Mouse (Mus musculus): ENCODE measurements around the gene Lias. TPM values are rescaled to one million over a fixed set of nuclear protein-coding genes. Genes with fewer than 3 reads are reported as not detected.
A peak's percentile ranks its signal among the peaks of the same experiment; 100 is the strongest.

The Lias gene
- polyA plus RNA-seq, 1 experiment from 2014 or later = 59.4 TPM

- no peaks in the 10 kb centered on the region for H3K27me3 ChIP-seq
- no peak overlapping the region for H3K4me2 ChIP-seq (replicated peaks)
- ATAC-seq = no peak
- no peak overlapping the region for H3K27ac ChIP-seq
- no peak overlapping the region for H3K4me3 ChIP-seq (replicated peaks)
- H3K4me1 ChIP-seq (replicated peaks) = peaks cover 26% of the 10 kb centered on the region
- no peak overlapping the region for H3K9ac ChIP-seq (replicated peaks)
- H3K36me3 ChIP-seq = peaks cover 46% of the 10 kb centered on the region
- 83% methylated on average over 6 of the region's 6 CpGs for WGBS
- H3K9me3 ChIP-seq = no peaks in the 10 kb centered on the region
These were observed 4.1 kb upstream of the Lias start for GRCm38 (mm10) chr5:65387008-65387867.

GRCm38 (mm10) chr5:65391753-65392152 is 456 bp downstream of the Lias start:
- no peaks in the 10 kb centered on the region for H3K9me3 ChIP-seq
- peaks cover 52% of the 10 kb centered on the region for H3K36me3 ChIP-seq
- 4% methylated on average over 12 of the region's 12 CpGs for WGBS
- H3K4me2 ChIP-seq (replicated peaks) = peak overlapping the region; percentile 78
- H3K4me3 ChIP-seq (replicated peaks) = peak overlapping the region; percentile 98
- peaks cover 37% of the 10 kb centered on the region for H3K4me1 ChIP-seq (replicated peaks)
- H3K9ac ChIP-seq (replicated peaks) = peak overlapping the region; percentile 76
- H3K27me3 ChIP-seq = no peaks in the 10 kb centered on the region
- ATAC-seq = peak; percentile 15
- peak overlapping the region; percentile 75 for H3K27ac ChIP-seq

GRCm38 (mm10) chr5:65394425-65394824 is 3.1 kb downstream of the Lias start:
- Histone ChIP-seq H3K27me3 (no peaks in the 10 kb centered on the region), H3K9ac (replicated peaks) (no peak overlapping the region), H3K27ac (no peak overlapping the region), H3K4me3 (replicated peaks) (no peak overlapping the region), H3K4me2 (replicated peaks) (no peak overlapping the region), H3K36me3 (peaks cover 44% of the 10 kb centered on the region), H3K9me3 (no peaks in the 10 kb centered on the region), H3K4me1 (replicated peaks) (peaks cover 26% of the 10 kb centered on the region)
- ATAC-seq = no peak
- WGBS = 89% methylated on average over 7 of the region's 7 CpGs

GRCm38 (mm10) chr5:65401251-65401994 is 10.1 kb downstream of the Lias start:
- ATAC-seq = no peak

GRCm38 (mm10) chr5:65407989-65408388 is 16.7 kb downstream of the Lias start:
- Histone ChIP-seq H3K27me3 (no peaks in the 10 kb centered on the region), H3K36me3 (peaks cover 74% of the 10 kb centered on the region), H3K4me2 (replicated peaks) (no peak overlapping the region), H3K4me1 (replicated peaks) (peaks cover 4% of the 10 kb centered on the region; the same call in 1 of the 2 replicates), H3K27ac (peak overlapping the region; percentile 19), H3K9ac (replicated peaks) (0 out of 2 replicates have a peak overlapping the region, but pooled peaks have one; percentile 24), H3K4me3 (replicated peaks) (no peak overlapping the region), H3K9me3 (no peaks in the 10 kb centered on the region)
- no peak for ATAC-seq
- WGBS = 22% methylated on average over 12 of the region's 12 CpGs

More at GRCm38 (mm10) chr5:65401251-65401994, 10.1 kb downstream of the Lias start:
- H3K4me1 ChIP-seq (replicated peaks) = no peaks in the 10 kb centered on the region
- no peak overlapping the region for H3K9ac ChIP-seq (replicated peaks)
- no peak overlapping the region for H3K4me2 ChIP-seq (replicated peaks)
- no peaks in the 10 kb centered on the region for H3K27me3 ChIP-seq
- H3K27ac ChIP-seq = no peak overlapping the region
- no peak overlapping the region for H3K4me3 ChIP-seq (replicated peaks)
- WGBS = 29% methylated on average over 2 of the region's 2 CpGs
- no peaks in the 10 kb centered on the region for H3K9me3 ChIP-seq
- peaks cover 73% of the 10 kb centered on the region for H3K36me3 ChIP-seq

GRCm38 (mm10) chr5:65415653-65416458 is 24.6 kb downstream of the Lias start:
- Histone ChIP-seq H3K4me1 (replicated peaks) (peaks cover 8% of the 10 kb centered on the region), H3K4me3 (replicated peaks) (no peak overlapping the region; the same call in 1 of the 2 replicates), H3K36me3 (peaks cover 73% of the 10 kb centered on the region), H3K4me2 (replicated peaks) (no peak overlapping the region), H3K9ac (replicated peaks) (peak overlapping the region; percentile 52), H3K27ac (peak overlapping the region; percentile 35; the same call in 1 of the 2 replicates), H3K27me3 (no peaks in the 10 kb centered on the region), H3K9me3 (no peaks in the 10 kb centered on the region)
- 21% methylated on average over 26 of the region's 26 CpGs for WGBS
- peak; percentile 37; the same call in 1 of the 2 replicates for ATAC-seq

- ATAC-seq = no peak
- no peaks in the 10 kb centered on the region for H3K27me3 ChIP-seq
- no peak overlapping the region for H3K27ac ChIP-seq
- no peak overlapping the region for H3K4me2 ChIP-seq (replicated peaks)
- peaks cover 80% of the 10 kb centered on the region for H3K36me3 ChIP-seq
- no peaks in the 10 kb centered on the region for H3K9me3 ChIP-seq
- no peak overlapping the region for H3K4me3 ChIP-seq (replicated peaks)
- WGBS = 70% methylated on average over 10 of the region's 10 CpGs
- H3K4me1 ChIP-seq (replicated peaks) = peaks cover 8% of the 10 kb centered on the region
- H3K9ac ChIP-seq (replicated peaks) = no peak overlapping the region
These were observed 27.8 kb downstream of the Lias start for GRCm38 (mm10) chr5:65419136-65419535.

GRCm38 (mm10) chr5:65420822-65421221 is 29.5 kb downstream of the Lias start:
- no peaks in the 10 kb centered on the region for H3K27me3 ChIP-seq
- peaks cover 85% of the 10 kb centered on the region for H3K36me3 ChIP-seq
- no peak overlapping the region for H3K4me2 ChIP-seq (replicated peaks)
- H3K9me3 ChIP-seq = no peaks in the 10 kb centered on the region
- no peak for ATAC-seq
- no peak overlapping the region for H3K4me3 ChIP-seq (replicated peaks)
- H3K9ac ChIP-seq (replicated peaks) = no peak overlapping the region
- WGBS = 87% methylated on average over 6 of the region's 6 CpGs
- H3K4me1 ChIP-seq (replicated peaks) = peaks cover 5% of the 10 kb centered on the region
- no peak overlapping the region for H3K27ac ChIP-seq

- no peak for ATAC-seq
- Histone ChIP-seq H3K27ac (no peak overlapping the region), H3K4me1 (replicated peaks) (no peaks in the 10 kb centered on the region), H3K4me3 (replicated peaks) (no peak overlapping the region), H3K4me2 (replicated peaks) (no peak overlapping the region), H3K9ac (replicated peaks) (no peak overlapping the region), H3K9me3 (no peaks in the 10 kb centered on the region), H3K27me3 (no peaks in the 10 kb centered on the region), H3K36me3 (peaks cover 81% of the 10 kb centered on the region)
- 96% methylated on average over 8 of the region's 8 CpGs for WGBS
These were observed 31.5 kb downstream of the Lias start for GRCm38 (mm10) chr5:65422803-65423202.

- peaks cover 70% of the 10 kb centered on the region for H3K36me3 ChIP-seq
- no peaks in the 10 kb centered on the region for H3K27me3 ChIP-seq
- H3K9ac ChIP-seq (replicated peaks) = no peak overlapping the region
- WGBS = 93% methylated on average over 6 of the region's 6 CpGs
- H3K9me3 ChIP-seq = no peaks in the 10 kb centered on the region
- 0 out of 2 replicates have a peak, but pooled peaks cover 4% of the 10 kb centered on the region for H3K4me1 ChIP-seq (replicated peaks)
- no peak overlapping the region for H3K4me2 ChIP-seq (replicated peaks)
- no peak overlapping the region for H3K4me3 ChIP-seq (replicated peaks)
- H3K27ac ChIP-seq = no peak overlapping the region
- no peak for ATAC-seq
These were observed 32.9 kb downstream of the Lias start for GRCm38 (mm10) chr5:65424215-65424614.

- 0 out of 2 replicates have a peak, but pooled peaks cover 4% of the 10 kb centered on the region for H3K4me1 ChIP-seq (replicated peaks)
- H3K27me3 ChIP-seq = no peaks in the 10 kb centered on the region
- no peak overlapping the region for H3K27ac ChIP-seq
- H3K4me3 ChIP-seq (replicated peaks) = no peak overlapping the region
- no peak overlapping the region for H3K4me2 ChIP-seq (replicated peaks)
- ATAC-seq = no peak
- no peak overlapping the region for H3K9ac ChIP-seq (replicated peaks)
- 90% methylated on average over 5 of the region's 5 CpGs for WGBS
- peaks cover 62% of the 10 kb centered on the region for H3K36me3 ChIP-seq
- no peaks in the 10 kb centered on the region for H3K9me3 ChIP-seq
These were observed 34.0 kb downstream of the Lias start for GRCm38 (mm10) chr5:65425251-65425650.
